Mouse (Mus musculus): ENCODE results near the gene Hip1. TPM values are rescaled to one million over a fixed set of nuclear protein-coding genes. Genes with fewer than 3 reads are reported as not detected.
"Not testable (repeated sequence)": the region's sequence is repeated elsewhere in the genome, so short reads cannot be mapped to it uniquely, and the experiment has no call there.

The Hip1 gene
- polyA plus RNA-seq, 3 experiments from 2014 or later = 5.2 to 45.4 (median 6.7) TPM

DNA sequence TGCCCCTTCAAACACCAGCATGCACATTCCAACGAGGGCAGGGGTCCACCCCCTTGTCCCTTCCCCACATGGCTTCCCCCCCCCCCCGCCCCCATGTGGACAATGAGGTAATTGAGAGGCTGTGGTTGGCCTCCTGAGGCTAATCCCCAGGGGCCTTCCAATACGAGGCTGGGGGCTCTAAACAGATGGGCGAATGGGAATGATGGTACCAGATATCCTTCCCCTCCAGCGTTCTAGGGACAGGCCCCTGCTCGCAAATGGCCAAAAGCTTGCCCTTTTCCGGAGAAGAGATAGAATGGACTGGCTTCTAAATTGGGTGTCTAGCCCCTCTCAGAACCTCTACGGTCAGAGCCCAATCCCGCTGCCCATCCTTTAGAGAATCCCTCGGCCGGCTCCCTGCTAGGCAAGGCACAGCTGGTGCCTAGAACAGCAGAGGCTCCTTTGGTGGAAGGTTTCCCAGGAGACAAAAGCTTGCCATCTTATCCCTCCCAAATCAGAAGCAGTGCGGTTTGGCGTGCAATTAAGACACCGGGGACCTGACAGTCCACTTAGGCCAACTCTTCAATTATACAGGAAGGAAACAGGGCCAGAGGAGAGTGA, 55.1 kb downstream of the Hip1 start:
- ATAC-seq = no peak

- ATAC-seq = no peak
These were observed 55.8 kb downstream of the Hip1 start for GRCm38 (mm10) chr5:135488881-135489694.

GRCm38 (mm10) chr5:135488222-135488880, 56.6 kb downstream of the Hip1 start:
- ATAC-seq = no peak

DNA sequence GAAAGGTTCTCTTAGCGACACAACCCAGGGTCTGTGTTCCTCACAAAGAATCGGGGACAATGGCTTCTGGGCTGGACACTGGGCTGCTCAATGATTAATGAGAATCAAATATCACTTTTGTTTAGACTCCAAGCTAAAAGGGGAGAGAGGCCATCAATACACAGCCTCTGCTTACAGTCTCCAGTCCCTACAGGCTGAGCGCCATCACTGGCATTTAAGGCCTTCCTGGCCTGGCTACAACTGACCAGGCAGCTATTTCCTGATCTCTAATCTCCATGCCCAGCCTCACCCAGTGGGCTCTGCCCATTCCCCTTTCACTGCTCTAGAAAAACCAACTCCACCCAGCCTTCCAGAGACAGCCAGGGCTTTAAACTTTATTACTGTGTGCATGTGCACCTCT, 59.6 kb downstream of the Hip1 start:
- no peak for ATAC-seq

- not testable (repeated sequence) for ATAC-seq
These were observed 61.1 kb downstream of the Hip1 start for GRCm38 (mm10) chr5:135483865-135484264.

GRCm38 (mm10) chr5:135478877-135479600, 65.9 kb downstream of the Hip1 start:
- no peak for ATAC-seq

DNA sequence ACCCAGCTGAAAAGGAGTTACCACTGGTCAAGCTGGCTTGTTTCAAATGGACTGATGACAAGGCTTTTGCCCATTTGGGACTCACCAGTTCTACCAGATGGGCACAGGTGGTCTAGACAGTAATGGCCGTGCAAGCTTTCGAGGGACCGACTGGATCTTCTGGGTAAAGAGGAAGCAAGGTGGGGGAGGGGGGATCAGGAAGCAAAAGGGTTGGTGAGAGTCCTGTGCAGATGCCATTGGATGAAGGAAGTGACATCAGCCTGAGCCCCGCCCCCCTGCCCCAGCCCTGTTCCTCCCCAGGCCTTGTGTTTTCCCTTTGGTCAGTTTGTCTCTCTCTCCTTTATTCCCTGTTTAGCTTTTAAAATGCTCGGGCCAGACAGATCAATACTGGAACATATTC, 68.7 kb downstream of the Hip1 start:
- ATAC-seq = no peak

- ATAC-seq = no peak
These were observed 72.5 kb downstream of the Hip1 start for GRCm38 (mm10) chr5:135472405-135472804.

DNA sequence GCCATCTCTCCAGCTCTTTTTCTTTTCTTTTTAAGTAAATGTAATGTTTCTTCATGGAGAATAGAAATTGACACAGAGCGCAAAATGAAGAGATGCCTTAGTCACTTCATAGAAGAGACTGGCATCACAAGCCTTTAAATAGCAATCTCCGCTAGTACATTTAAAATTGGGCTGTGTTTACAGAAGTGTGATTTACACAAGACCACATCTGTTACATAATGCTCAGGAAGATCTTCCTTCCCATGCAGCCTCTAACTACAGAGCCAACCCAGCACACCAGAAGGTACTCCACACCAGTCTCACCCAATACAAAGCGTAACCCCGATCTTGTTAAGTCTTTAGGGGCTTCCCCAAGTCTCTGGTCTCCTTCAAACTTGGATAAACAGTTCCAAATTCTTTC, 73.2 kb downstream of the Hip1 start:
- ATAC-seq = no peak

DNA sequence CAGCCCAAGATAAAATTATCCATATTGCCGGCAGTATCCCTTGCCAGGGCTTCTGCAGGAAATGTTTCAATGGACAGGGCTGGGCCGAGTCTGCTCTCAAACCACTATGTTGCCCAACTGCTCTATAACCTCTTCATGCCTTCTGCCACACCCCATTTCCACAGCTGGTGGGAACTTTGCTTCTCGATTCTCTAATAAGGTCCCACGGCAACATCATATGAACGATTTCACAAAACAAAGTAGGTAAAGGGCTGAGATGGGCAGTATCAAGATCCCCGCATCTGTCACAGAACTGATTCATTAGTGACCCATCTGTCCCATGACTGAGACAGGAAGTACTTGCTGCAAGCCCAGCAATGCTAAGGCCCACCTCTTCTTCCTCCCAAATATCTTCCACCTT, 76.6 kb downstream of the Hip1 start:
- ATAC-seq = no peak

DNA sequence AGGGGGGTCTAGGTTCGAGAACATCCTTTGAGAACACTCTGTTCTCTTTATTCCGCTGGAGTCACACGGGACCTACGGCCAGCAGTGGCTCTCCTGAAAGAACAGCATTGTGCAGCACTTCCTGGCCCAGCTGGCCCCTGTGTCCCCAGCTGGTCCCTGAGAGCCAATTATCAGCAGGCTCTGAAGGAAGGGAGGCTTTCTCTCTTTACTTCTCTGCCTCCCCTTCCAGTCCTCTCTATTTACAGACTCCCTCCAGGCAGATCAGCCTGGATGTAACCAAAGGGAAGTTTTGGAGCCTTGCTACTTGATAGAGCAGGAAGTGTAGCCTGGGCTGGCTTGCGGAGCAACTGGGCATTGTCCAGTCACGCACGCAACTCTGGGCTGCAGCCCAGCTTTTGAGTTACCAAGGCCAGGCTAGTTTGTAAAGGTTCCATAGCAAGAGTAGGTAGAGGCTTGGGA, 79.1 kb downstream of the Hip1 start:
- no peak for ATAC-seq

- no peak for ATAC-seq
These were observed 81.5 kb downstream of the Hip1 start for GRCm38 (mm10) chr5:135463380-135463779.

GRCm38 (mm10) chr5:135460833-135461173, 84.1 kb downstream of the Hip1 start:
- ATAC-seq = no peak

- no peak for ATAC-seq
These were observed 84.6 kb downstream of the Hip1 start for GRCm38 (mm10) chr5:135460152-135460832.

GRCm38 (mm10) chr5:135459486-135459885, 85.4 kb downstream of the Hip1 start:
- no peak for ATAC-seq

DNA sequence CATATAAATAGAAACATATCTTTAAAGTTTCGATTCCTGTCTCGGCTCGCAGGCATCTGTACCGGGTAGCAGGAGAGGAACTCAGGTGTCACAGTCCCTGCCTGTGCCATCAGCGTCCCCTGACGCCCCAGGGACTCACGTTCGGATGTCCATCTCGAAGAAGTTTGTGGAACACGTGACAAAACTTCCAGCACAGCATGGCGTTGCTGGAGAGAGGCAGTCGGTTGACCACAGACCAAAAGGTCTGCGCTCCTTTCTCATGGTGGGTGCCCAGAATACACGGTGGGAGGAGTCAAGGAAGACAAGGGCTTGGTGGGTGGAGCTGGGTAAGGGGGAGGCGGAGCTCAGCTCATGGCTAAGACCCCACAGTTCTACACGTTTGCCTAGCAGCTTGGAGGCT, 87.0 kb downstream of the Hip1 start:
- ATAC-seq = no peak

DNA sequence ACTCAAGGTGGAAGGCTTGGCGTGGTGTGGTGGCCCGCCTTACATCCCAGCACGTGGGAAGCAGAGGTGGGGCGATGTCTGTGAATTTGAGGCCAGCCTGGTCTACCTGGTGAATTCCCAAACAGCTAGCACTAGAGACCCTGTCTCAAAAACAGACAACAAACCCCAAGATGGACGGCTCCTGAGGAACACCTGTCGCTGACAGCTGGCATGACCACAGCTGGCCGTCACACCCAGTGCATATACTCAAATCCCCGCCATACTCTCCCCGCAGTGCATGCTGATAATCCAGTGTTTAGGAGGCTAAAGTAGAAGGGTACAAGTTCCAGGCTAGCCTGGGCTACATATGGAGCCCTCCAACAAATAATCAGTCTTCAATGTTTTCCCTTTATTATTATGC, 88.4 kb downstream of the Hip1 start:
- ATAC-seq = no peak

DNA sequence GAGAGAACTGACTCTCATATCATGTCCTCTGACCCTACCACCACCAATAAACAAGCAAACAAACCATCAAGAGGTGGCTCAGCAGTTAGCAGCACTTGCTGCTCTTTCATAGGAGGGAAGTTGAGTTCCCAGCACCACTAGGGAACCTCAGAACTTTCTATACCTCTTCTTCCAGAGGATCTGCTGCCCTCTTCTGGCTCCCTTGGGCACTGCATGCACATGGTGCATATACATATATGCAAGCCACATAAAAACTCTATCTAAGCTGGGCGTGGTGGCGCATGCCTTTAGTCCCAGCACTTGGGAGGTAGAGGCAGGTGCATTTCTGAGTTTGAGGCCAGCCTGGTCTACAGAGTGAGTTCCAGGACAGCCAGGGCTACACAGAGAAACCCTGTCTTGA, 90.7 kb downstream of the Hip1 start:
- no peak for ATAC-seq

GRCm38 (mm10) chr5:135451559-135451958, 93.4 kb downstream of the Hip1 start:
- not testable (repeated sequence) for ATAC-seq

DNA sequence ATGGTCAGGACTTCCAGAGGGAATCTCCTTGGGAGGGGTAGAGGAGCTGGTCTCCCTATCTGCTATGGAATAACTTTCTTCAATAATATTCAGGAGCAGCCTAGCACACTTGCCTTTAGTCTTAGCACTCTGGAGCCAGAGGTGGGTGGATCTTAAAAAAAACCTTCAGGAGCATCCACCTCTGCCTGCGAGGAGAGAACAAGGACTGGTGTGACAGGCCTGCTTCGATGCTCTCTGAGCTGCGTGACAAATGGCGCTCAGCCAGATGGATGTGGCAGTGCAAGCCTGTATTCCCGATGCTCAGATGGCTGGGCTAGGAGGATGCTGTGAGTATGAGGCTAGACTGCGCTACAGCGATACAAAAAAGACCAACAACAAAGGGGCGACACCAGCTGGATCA, 93.8 kb downstream of the Hip1 start:
- no peak for ATAC-seq

DNA sequence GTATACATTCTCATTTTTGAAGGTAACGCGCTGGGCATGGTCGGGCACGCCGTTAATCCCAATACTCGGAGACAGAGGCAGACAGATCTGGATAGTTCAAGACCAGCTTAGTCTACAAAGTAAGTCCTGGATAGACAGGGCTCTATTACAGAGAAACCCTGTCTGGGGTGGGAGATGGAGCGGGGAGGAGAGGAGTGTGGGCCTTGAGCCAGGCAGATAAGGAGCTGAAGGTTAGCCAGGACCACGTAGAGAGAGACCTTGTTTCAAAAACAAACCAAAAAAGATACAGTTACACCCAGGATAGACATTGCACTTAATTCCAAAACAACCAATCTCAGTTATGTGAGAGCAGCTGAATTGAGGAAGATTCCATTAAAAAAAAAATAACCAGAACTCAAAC, 99.2 kb downstream of the Hip1 start:
- ATAC-seq = no peak

DNA sequence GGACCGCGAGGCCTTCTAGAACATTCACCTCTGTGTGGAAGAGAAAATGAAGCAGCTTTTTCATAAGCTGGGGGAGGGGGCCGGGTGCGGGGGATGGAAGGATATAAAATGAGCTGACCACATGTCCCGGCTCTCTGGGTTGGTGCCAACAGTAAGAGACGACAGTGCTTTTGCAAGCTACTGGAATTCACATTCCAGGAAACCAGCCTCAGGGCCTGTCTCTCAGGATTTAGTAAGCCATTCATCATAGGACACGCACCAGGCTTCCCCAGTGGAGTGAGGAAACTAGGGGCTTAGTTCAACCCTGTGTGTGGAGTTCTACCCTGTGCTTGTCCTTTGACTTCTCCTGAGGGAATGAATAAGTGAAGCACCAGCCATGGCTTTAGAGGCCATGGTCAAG, 102.5 kb downstream of the Hip1 start:
- ATAC-seq = no peak

- ATAC-seq = no peak
These were observed 109.9 kb downstream of the Hip1 start for GRCm38 (mm10) chr5:135435039-135435438.

Data from inflammation-experienced regulatory T-cells, adult 6 months (primary cell).